Mouse (Mus musculus) neural tube, embryonic 14.5 days (tissue): ENCODE results near the gene Fancc. TPM values are rescaled to one million over a fixed set of nuclear protein-coding genes. Genes with fewer than 3 reads are reported as not detected.
"Not testable (repeated sequence)": the region's sequence is repeated elsewhere in the genome, so short reads cannot be mapped to it uniquely, and the experiment has no call there.

ENCODE experiments used
- ATAC-seq: fragments of 200-750 bp; cut with Nextera tagmentation; 2 replicates; pipeline ENCODE4 v1.8.0; 2017; ENCODE audit warnings: low read depth, mild to moderate bottlenecking, moderate TSS enrichment, moderate library complexity
- H3K27ac ChIP-seq: fragments of 300-500 bp; sonication (generic); 2 replicates; pipeline ENCODE4 v1.5.1; 2014; ENCODE audit warnings: low read depth, mild to moderate bottlenecking, control low read depth, low read length, moderate library complexity, mixed read lengths
- H3K27me3 ChIP-seq: fragments of 300-500 bp; sonication (generic); 2 replicates; pipeline ENCODE4 v1.6.1; 2014; ENCODE audit warnings: low read length; ENCODE audit not compliant: control insufficient read depth, insufficient read depth
- H3K36me3 ChIP-seq: fragments of 300-500 bp; sonication (generic); 2 replicates; pipeline ENCODE4 v1.6.1; 2014; ENCODE audit warnings: low read length, mixed read lengths; ENCODE audit not compliant: control insufficient read depth, insufficient read depth
- H3K4me1 ChIP-seq: fragments of 300-500 bp; sonication (generic); 2 replicates; pipeline ENCODE4 v1.6.1; 2014; ENCODE audit warnings: low read length; ENCODE audit not compliant: control insufficient read depth, insufficient read depth
- H3K4me2 ChIP-seq: fragments of 300-500 bp; sonication (generic); 2 replicates; pipeline ENCODE4 v1.6.1; 2014; ENCODE audit warnings: mild to moderate bottlenecking, low read depth, low read length, control low read depth
- H3K4me3 ChIP-seq: fragments of 300-500 bp; sonication (generic); 2 replicates; pipeline ENCODE4 v1.5.1; 2014; ENCODE audit warnings: low read depth, low read length, control low read depth, mixed read lengths
- H3K9ac ChIP-seq: fragments of 300-500 bp; sonication (generic); replicated peaks from 2 replicates; pipeline ENCODE4 v1.6.1; 2014; ENCODE audit warnings: low read depth, mild to moderate bottlenecking, control low read depth, low read length, mixed read lengths
- H3K9me3 ChIP-seq: fragments of 300-500 bp; sonication (generic); 2 replicates; pipeline ENCODE4 v1.6.1; 2016; ENCODE audit warnings: low read length; ENCODE audit not compliant: control insufficient read depth
- WGBS: fragments of 180-500 bp; shearing (Covaris S2); extraction: QIAGEN DNeasy Blood & Tissue Kit; methylation state at CpG from one replicate; pipeline ENCODE4 v1.1.7; 2014; 5-methylcytosine and 5-hydroxymethylcytosine counted together
- polyA plus RNA-seq: library from polyadenylated mRNA; unstranded; fragments of >200 nt; fragmentation: Nextera tagmentation; extraction: Ambion mirVana; gene quantifications from 2 replicates; pipeline ENCODE4 v1.2.1, GENCODE M21; 2014

The Fancc gene
- polyA plus RNA-seq, 1 experiment from 2014 or later, result 14.6 TPM

DNA sequence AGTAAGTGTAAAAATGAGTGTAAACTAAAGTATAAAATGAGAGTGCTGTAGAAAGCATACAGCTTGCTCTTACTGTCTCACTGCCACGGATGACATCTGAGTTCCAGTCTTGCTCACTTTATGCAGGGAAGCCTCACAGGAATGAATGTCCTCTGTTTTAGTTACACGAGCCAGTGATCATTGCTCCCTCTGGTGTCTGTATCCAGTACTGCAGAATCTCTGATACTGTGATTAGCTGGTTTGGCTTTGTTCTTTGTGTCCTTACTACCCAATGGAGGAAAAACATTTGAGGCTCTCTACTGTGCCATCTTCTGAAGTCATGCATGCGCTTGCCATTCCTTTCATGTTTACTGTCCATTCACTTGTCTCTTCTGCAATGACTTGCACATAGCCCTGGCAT is 140.5 kb downstream of the Fancc start:
- peak; percentile 58; the same call in 1 of the 2 replicates for ATAC-seq
- Histone ChIP-seq H3K9me3 (no peaks in the 10 kb centered on the region), H3K4me3 (no peak overlapping the region), H3K36me3 (no peaks in the 10 kb centered on the region), H3K27me3 (no peaks in the 10 kb centered on the region), H3K9ac (no peak overlapping the region), H3K27ac (no peak overlapping the region), H3K4me1 (no peaks in the 10 kb centered on the region), H3K4me2 (no peak overlapping the region)
- 33% methylated on average over 3 of the region's 3 CpGs for WGBS

- Histone ChIP-seq H3K9me3 (no peaks in the 10 kb centered on the region), H3K4me3 (no peak overlapping the region), H3K9ac (no peak overlapping the region), H3K36me3 (no peaks in the 10 kb centered on the region), H3K4me1 (no peaks in the 10 kb centered on the region), H3K27me3 (no peaks in the 10 kb centered on the region), H3K4me2 (no peak overlapping the region), H3K27ac (no peak overlapping the region)
- ATAC-seq, result no peak
- 95% methylated on average over 4 of the region's 4 CpGs for WGBS
These were observed 141.0 kb downstream of the Fancc start for GRCm38 (mm10) chr13:63356101-63356500.

DNA sequence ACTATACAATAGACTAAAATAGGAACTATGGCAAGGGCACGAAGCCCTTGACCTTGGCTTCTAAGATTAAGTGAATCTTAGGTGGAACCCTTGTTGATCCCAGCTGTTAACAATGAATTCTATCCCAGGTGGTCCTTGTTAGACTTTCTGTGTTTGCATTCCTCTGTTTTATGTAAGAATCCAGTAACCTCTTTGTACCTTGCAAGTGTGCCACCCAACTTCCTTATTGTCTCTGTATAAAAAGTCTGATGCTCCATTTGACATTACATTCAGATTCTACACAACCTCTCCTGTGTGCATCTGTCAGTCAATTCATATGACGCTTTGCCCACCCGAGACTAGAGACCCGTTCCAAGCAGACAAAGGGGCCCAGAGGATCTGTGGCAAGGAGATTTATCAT is 143.8 kb downstream of the Fancc start:
- H3K27me3 ChIP-seq, H3K36me3 ChIP-seq, H3K4me3 ChIP-seq, H3K4me2 ChIP-seq, H3K9me3 ChIP-seq, H3K27ac ChIP-seq, H3K9ac ChIP-seq, H3K4me1 ChIP-seq, ATAC-seq: not testable (repeated sequence)
- WGBS, result 91% methylated on average over 4 of the region's 4 CpGs

- Histone ChIP-seq H3K36me3 (no peaks in the 10 kb centered on the region), H3K9me3 (no peaks in the 10 kb centered on the region), H3K27ac (no peak overlapping the region), H3K9ac (no peak overlapping the region), H3K4me3 (no peak overlapping the region), H3K4me1 (no peaks in the 10 kb centered on the region), H3K4me2 (no peak overlapping the region), H3K27me3 (no peaks in the 10 kb centered on the region)
- no peak for ATAC-seq
- 82% methylated on average over 4 of the region's 4 CpGs for WGBS
These were observed 147.0 kb downstream of the Fancc start for GRCm38 (mm10) chr13:63350076-63350475.

DNA sequence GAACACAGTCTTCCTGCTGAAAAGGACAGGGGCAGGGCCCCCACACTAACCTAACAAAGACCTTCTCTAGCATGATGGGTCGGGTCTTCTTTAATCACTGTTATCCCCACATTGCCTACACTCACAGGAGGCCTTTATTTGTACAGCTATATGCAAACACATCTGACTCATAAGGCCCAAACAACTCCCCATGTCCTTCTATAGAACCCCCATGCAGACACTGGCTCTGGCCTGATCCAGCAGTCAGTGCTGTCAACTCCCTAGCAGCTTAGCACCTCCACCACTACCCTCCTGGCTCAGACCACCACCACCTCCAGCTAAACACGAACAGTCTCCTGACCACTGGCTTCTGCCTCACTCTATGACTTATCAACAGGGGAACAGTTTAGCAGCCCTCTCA is 149.4 kb downstream of the Fancc start:
- WGBS, result 86% methylated on average over 2 of the region's 2 CpGs
- no peaks in the 10 kb centered on the region for H3K4me1 ChIP-seq
- no peak for ATAC-seq

GRCm38 (mm10) chr13:63345476-63346225 is 151.4 kb downstream of the Fancc start:
- no peaks in the 10 kb centered on the region for H3K4me1 ChIP-seq
- H3K27ac ChIP-seq, result no peak overlapping the region
- H3K9me3 ChIP-seq, result no peaks in the 10 kb centered on the region
- H3K36me3 ChIP-seq, result no peaks in the 10 kb centered on the region
- no peak overlapping the region for H3K4me2 ChIP-seq
- no peak for ATAC-seq
- H3K27me3 ChIP-seq, result no peaks in the 10 kb centered on the region
- 66% methylated on average over 5 of the region's 5 CpGs for WGBS
- no peak overlapping the region for H3K4me3 ChIP-seq
- H3K9ac ChIP-seq, result no peak overlapping the region

More for the DNA sequence above, 149.4 kb downstream of the Fancc start:
- Histone ChIP-seq H3K9me3 (no peaks in the 10 kb centered on the region), H3K4me2 (no peak overlapping the region), H3K27me3 (no peaks in the 10 kb centered on the region), H3K9ac (no peak overlapping the region), H3K4me3 (no peak overlapping the region), H3K36me3 (no peaks in the 10 kb centered on the region), H3K27ac (no peak overlapping the region)

DNA sequence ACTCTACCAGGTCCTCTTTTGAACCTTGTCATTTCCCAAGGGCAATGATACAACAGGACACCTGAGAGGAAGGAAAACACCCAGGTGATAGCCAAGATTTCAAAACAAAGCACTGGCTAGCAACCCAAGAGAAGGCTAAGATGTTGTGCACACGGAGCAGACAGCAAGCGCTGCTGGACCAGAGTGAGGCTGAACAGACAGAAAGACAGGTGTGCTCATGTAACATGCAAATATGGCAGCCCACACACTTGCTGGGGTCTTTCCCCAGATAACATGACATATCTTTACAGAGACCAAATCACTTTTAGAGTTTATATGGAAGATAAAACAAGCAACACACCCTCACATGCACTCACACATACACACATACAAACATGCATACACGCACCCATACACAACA is 152.6 kb downstream of the Fancc start:
- WGBS, result 98% methylated on average over 3 of the region's 3 CpGs
- H3K27me3 ChIP-seq, result no peaks in the 10 kb centered on the region
- no peaks in the 10 kb centered on the region for H3K9me3 ChIP-seq
- H3K36me3 ChIP-seq, result no peaks in the 10 kb centered on the region
- H3K27ac ChIP-seq, result no peak overlapping the region
- H3K4me3 ChIP-seq, result no peak overlapping the region
- H3K9ac ChIP-seq, result no peak overlapping the region
- no peak overlapping the region for H3K4me2 ChIP-seq
- no peaks in the 10 kb centered on the region for H3K4me1 ChIP-seq
- ATAC-seq, result no peak

- 82% methylated on average over 2 of the region's 2 CpGs for WGBS
- H3K4me1 ChIP-seq, result peaks cover 1% of the 10 kb centered on the region; the same call in 1 of the 2 replicates
- no peak overlapping the region for H3K4me2 ChIP-seq
- no peaks in the 10 kb centered on the region for H3K36me3 ChIP-seq
- H3K4me3 ChIP-seq, result no peak overlapping the region
- no peaks in the 10 kb centered on the region for H3K27me3 ChIP-seq
- no peaks in the 10 kb centered on the region for H3K9me3 ChIP-seq
- H3K27ac ChIP-seq, result no peak overlapping the region
- no peak for ATAC-seq
- no peak overlapping the region for H3K9ac ChIP-seq
These were observed 154.3 kb downstream of the Fancc start for GRCm38 (mm10) chr13:63342781-63343180.

DNA sequence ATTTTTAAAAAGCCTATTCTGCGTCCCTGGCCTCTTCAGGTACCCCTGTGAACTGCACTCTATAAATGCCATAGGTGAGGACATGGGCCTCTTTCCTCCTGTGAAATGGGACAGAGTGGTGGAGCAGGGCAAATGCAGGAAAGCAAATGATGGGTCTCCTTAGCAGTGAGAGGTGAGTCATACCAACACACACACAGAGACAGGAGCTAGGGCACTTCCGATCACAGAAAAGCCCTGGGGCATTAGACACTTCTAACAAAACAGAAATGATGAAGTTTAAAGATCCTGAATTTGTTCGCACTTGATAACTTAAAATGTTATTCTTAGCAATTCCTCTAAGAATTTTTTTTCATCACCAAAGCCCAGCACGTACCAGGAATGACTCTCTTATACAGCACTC is 157.1 kb downstream of the Fancc start:
- no peaks in the 10 kb centered on the region for H3K27me3 ChIP-seq
- H3K4me2 ChIP-seq, result no peak overlapping the region
- no peak overlapping the region for H3K27ac ChIP-seq
- no peak overlapping the region for H3K9ac ChIP-seq
- no peaks in the 10 kb centered on the region for H3K36me3 ChIP-seq
- ATAC-seq, result no peak
- no peaks in the 10 kb centered on the region for H3K9me3 ChIP-seq
- 92% methylated on average over 4 of the region's 4 CpGs for WGBS
- peaks cover 10% of the 10 kb centered on the region; the same call in 1 of the 2 replicates for H3K4me1 ChIP-seq
- no peak overlapping the region for H3K4me3 ChIP-seq
